Mouse (Mus musculus) embryonic facial prominence, embryonic 11.5 days (tissue): ENCODE results near the gene Grm8. TPM values are rescaled to one million over a fixed set of nuclear protein-coding genes. Genes with fewer than 3 reads are reported as not detected.

Experiments used
- ATAC-seq: fragments of 200-750 bp; cut with Nextera tagmentation; replicated peaks from 2 replicates; pipeline ENCODE4 v1.8.0; 2017; ENCODE audit warnings: low read depth; ENCODE audit not compliant: insufficient number of reproducible peaks, low FRiP score, low TSS enrichment
- DNase-seq: peaks from one replicate; pipeline ENCODE4 v3.0.0-alpha.2; 2015; ENCODE audit warnings: low spot score
- H3K27ac ChIP-seq: fragments of 300-500 bp; sonication (generic); replicated peaks from 2 replicates; pipeline ENCODE4 v1.5.1; 2014; ENCODE audit warnings: mild to moderate bottlenecking, low read depth, low read length, control low read depth
- H3K27me3 ChIP-seq: fragments of 300-500 bp; sonication (generic); 2 replicates; pipeline ENCODE4 v1.6.1; 2014; ENCODE audit warnings: mild to moderate bottlenecking, low read length, moderate library complexity, mixed read lengths; ENCODE audit not compliant: control insufficient read depth, insufficient read depth
- H3K36me3 ChIP-seq: fragments of 300-500 bp; sonication (generic); replicated peaks from 2 replicates; pipeline ENCODE4 v1.6.1; 2014; ENCODE audit warnings: low read depth, mild to moderate bottlenecking, low read length, moderate library complexity, mixed read lengths; ENCODE audit not compliant: control insufficient read depth, insufficient read depth
- H3K4me1 ChIP-seq: fragments of 300-500 bp; sonication (generic); 2 replicates; pipeline ENCODE4 v1.6.1; 2014; ENCODE audit warnings: low read length, mixed read lengths; ENCODE audit not compliant: control insufficient read depth, insufficient read depth
- H3K4me2 ChIP-seq: fragments of 300-500 bp; sonication (generic); 2 replicates; pipeline ENCODE4 v1.6.1; 2014; ENCODE audit warnings: low read depth, mild to moderate bottlenecking, control low read depth, low read length, moderate library complexity
- H3K4me3 ChIP-seq: fragments of 300-500 bp; sonication (generic); 2 replicates; pipeline ENCODE4 v1.5.1; 2014; ENCODE audit warnings: low read depth, low read length, control low read depth
- H3K9ac ChIP-seq: fragments of 300-500 bp; sonication (generic); replicated peaks from 2 replicates; pipeline ENCODE4 v1.6.1; 2014; ENCODE audit warnings: mild to moderate bottlenecking, control low read depth, low read length
- H3K9me3 ChIP-seq: fragments of 300-500 bp; sonication (generic); replicated peaks from 2 replicates; pipeline ENCODE4 v1.6.1; 2016; ENCODE audit warnings: mild to moderate bottlenecking, low read length, inconsistent platforms, mixed read lengths; ENCODE audit not compliant: control insufficient read depth
- WGBS: fragments of 180-500 bp; shearing (Covaris S2); extraction: QIAGEN DNeasy Blood & Tissue Kit; methylation state at CpG from one replicate; pipeline ENCODE4 v1.1.7; 2014; 5-methylcytosine and 5-hydroxymethylcytosine counted together
- polyA plus RNA-seq: library from polyadenylated mRNA; unstranded; fragments of >200 nt; fragmentation: Nextera tagmentation; extraction: Ambion mirVana; gene quantifications from 2 replicates; pipeline ENCODE4 v1.2.1, GENCODE M21; 2014

The Grm8 gene
- polyA plus RNA-seq, 1 experiment from 2014 or later, result 1.2 TPM

DNA sequence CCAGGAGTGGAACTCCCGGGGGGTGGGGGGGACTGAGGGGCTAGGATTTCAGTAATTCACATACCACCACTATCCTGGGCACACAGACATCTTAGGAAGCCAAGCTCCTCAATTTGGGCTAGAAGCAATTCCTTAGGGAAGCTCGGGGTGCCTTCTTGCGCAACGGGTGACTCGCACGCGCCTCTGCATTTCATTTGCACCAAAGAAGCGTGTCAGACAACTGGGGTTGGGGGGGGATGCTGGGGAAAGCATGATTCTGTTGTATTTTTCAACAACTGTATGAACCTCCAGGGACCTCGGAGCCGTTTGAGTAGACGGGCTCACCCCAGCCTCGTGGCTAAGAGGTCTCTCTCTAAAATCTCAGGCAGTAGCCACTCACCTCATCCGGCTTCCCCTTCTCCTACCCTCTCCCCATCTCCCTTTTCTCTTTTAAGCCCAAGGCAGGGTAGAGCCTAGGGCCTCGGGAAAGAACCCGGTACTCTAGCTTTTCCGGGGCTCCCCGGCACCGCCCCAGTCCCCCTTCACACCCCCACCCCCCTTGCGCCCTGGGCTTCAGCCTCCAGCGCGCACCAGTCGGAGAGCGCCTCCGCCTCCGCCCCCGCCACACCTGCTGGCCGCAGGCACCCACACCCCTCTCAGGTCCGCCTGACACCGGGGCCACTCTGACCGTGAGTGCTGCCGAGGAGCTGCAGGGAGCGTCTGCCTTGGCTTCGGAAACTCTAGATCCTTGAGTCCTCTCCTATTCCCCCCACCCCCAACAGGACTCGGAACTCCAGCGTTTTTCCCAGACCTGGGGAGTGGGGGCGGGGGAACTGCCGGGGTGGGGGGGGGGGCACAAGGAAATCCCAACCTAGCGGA, 1.5 kb downstream of the Grm8 start:
- Histone ChIP-seq H3K9me3 (no peaks in the 10 kb centered on the region), H3K9ac (no peak overlapping the region), H3K36me3 (no peaks in the 10 kb centered on the region), H3K4me3 (peak overlapping the region; percentile 50), H3K4me2 (peak overlapping the region; percentile 99), H3K27me3 (peaks cover 27% of the 10 kb centered on the region), H3K4me1 (peaks cover 8% of the 10 kb centered on the region; the same call in 1 of the 2 replicates), H3K27ac (no peak overlapping the region)
- ATAC-seq (no peak), DNase-seq (peak; percentile 11)
- WGBS, result under 1% methylated on average over 38 of the region's 38 CpGs

DNA sequence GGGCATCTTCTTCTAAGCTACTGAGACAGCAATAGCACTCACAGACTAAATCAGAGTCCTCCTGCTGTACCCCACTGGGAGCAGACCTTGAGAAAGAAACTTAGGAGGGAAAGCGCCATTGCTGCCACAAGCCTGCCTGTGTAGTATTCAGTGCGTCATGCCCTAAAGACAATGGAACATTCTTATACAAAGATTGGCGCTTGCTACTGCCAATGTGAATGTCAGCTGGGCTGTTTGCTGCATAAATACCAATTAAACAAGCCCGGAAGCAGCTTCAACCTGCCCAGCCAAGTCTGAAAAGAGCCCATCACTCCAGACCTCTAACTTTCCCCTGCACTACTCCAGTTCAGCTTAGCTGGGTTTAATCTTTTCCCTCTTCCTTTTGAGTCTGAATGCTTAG, 2.9 kb downstream of the Grm8 start:
- Histone ChIP-seq H3K27ac (no peak overlapping the region), H3K9ac (no peak overlapping the region), H3K4me2 (no peak overlapping the region), H3K36me3 (no peaks in the 10 kb centered on the region), H3K27me3 (peaks cover 27% of the 10 kb centered on the region), H3K4me3 (no peak overlapping the region), H3K4me1 (peaks cover 8% of the 10 kb centered on the region; the same call in 1 of the 2 replicates), H3K9me3 (no peaks in the 10 kb centered on the region)
- 7% methylated on average over 4 of the region's 4 CpGs for WGBS
- DNase-seq, result no peak
- no peak for ATAC-seq

DNA sequence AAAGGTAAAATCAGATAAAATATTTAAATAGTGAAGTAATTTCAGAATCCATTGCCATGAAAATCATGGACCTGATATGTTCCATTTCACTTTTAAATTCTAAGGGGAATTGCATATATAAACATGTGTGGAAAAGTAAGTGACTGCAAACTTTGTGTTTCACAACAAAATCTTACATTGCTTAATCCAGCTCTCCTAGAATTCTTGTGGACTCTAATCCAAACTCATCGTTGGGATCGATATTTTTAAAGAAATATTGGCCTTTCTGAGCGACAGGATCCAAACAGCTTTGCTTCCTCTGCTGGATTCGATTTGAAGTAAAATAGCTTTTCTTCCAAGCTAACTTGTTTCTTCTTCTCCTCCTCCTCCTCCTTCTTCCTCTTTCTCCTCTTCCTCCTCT, 6.1 kb downstream of the Grm8 start:
- DNase-seq (no peak), ATAC-seq (no peak)
- H3K4me2 ChIP-seq, result no peak overlapping the region
- H3K4me3 ChIP-seq, result no peak overlapping the region
- 95% methylated on average over 4 of the region's 4 CpGs for WGBS
- H3K4me1 ChIP-seq, result 0 out of 2 replicates have a peak, but pooled peaks cover 3% of the 10 kb centered on the region
- no peaks in the 10 kb centered on the region for H3K36me3 ChIP-seq
- no peaks in the 10 kb centered on the region for H3K9me3 ChIP-seq
- no peak overlapping the region for H3K9ac ChIP-seq
- no peak overlapping the region for H3K27ac ChIP-seq
- H3K27me3 ChIP-seq, result peaks cover 18% of the 10 kb centered on the region

DNA sequence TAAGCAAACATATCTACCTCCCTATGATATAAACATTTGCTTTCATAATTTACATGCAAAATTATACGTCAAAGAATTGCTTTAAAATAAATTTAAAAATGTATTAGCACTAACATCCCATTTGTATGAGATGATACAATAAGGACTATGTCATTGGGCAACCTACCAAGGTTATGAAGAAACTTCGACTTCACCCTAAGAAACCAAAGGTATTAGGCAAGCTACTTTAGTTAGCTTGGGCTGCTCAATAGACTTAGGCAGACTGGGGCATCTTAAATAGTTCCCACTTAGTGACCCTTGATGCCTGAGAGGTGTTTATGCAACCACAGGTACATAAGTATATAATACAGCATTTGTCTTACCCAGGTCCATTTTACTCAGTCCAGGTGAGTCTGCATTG, 19.5 kb downstream of the Grm8 start:
- H3K9ac ChIP-seq, result no peak overlapping the region
- no peak for ATAC-seq
- H3K27me3 ChIP-seq, result no peaks in the 10 kb centered on the region
- no peak overlapping the region for H3K4me2 ChIP-seq
- H3K27ac ChIP-seq, result no peak overlapping the region
- no peaks in the 10 kb centered on the region for H3K4me1 ChIP-seq
- H3K9me3 ChIP-seq, result no peaks in the 10 kb centered on the region
- H3K4me3 ChIP-seq, result no peak overlapping the region
- H3K36me3 ChIP-seq, result no peaks in the 10 kb centered on the region
- 88% methylated on average over 2 of the region's 2 CpGs for whole genome bisulfite sequencing
- DNase-seq, result no peak

DNA sequence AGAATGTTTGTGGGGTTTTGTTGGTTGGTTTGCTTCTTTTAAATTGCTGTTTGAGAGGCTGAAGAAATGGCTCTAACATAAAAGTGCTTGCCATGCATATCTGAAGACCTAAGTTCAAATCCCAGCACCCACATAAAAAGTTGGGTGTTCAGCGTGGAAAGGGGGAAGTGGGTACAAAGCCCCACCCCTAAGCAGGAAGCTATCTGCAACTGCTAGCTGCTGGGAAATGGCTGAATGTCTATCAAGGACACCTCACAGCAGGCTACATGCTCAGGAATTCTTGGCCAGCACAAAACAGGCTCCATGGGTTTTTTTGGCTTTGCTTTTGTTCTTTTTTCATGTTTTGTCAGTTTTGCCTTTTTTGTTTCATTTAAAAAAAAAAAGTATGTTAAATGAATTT, 20.1 kb downstream of the Grm8 start:
- WGBS, result 64% methylated on average over 1 of the region's 1 CpGs
- Histone ChIP-seq H3K4me2 (no peak overlapping the region), H3K36me3 (no peaks in the 10 kb centered on the region), H3K9me3 (no peaks in the 10 kb centered on the region), H3K4me1 (no peaks in the 10 kb centered on the region), H3K27ac (no peak overlapping the region), H3K9ac (no peak overlapping the region), H3K4me3 (no peak overlapping the region), H3K27me3 (no peaks in the 10 kb centered on the region)
- ATAC-seq (no peak), DNase-seq (no peak)

DNA sequence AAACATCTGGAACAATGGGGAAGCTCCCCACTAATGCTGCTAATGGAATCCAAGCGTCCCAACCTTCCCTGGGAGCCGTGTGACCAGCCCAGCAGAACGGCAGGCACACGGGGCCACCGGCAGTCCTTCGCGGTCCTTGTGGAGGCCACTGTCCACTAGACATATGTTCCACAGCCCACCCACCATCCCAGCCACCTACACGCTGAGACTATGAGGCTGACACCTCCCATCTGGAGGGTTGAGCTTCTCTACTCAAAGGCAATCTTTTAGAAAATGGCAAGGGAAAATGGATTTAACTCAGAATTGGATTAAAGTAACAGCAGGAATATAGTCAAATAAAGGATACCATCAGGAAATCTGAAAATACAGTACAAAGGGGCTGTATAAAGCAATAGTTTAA, 23.4 kb downstream of the Grm8 start:
- H3K9ac ChIP-seq, result no peak overlapping the region
- H3K4me1 ChIP-seq, result no peaks in the 10 kb centered on the region
- DNase-seq (no peak), ATAC-seq (no peak)
- no peaks in the 10 kb centered on the region for H3K27me3 ChIP-seq
- no peak overlapping the region for H3K27ac ChIP-seq
- no peak overlapping the region for H3K4me2 ChIP-seq
- 87% methylated on average over 8 of the region's 8 CpGs for WGBS
- no peaks in the 10 kb centered on the region for H3K9me3 ChIP-seq
- H3K36me3 ChIP-seq, result no peaks in the 10 kb centered on the region
- H3K4me3 ChIP-seq, result no peak overlapping the region

DNA sequence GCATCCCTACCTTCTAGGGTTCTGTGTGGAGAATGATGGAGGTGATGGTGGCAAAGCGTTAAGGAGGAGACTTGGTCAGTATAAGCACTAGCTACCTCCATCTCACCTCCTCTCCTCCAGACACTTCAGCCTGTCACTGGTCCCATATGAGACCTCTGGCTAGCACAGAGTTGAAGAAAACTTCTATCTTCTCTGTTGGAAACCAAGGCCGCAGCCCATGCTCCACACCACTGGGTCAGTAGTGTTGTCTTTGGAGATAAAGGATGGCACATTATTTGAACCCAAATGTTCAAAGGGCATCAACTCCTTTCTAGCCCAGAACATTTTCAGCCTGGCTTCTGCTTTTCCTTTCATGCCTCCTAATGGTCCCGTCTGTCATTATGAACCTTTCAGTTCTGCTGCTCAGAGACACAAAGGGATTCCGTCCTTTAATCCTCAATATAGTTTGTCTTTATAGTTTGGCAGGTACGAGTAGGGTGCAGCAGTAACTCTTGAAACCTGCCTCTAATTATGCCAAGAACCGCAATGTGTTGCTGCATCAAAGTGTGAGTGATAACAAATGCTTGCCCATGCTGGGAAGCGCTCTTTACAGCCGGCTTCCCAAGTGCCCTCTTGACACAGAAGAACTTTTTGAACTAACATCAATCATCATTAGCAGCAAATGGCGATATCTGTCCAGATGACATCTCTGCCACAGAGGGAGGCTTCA, 32.2 kb downstream of the Grm8 start:
- DNase-seq (no peak), ATAC-seq (no peak)
- H3K4me2 ChIP-seq, result no peak overlapping the region
- H3K27ac ChIP-seq, result no peak overlapping the region
- H3K36me3 ChIP-seq, result no peaks in the 10 kb centered on the region
- H3K27me3 ChIP-seq, result no peaks in the 10 kb centered on the region
- H3K4me3 ChIP-seq, result no peak overlapping the region
- H3K9me3 ChIP-seq, result no peaks in the 10 kb centered on the region
- WGBS, result 67% methylated on average over 9 of the region's 9 CpGs
- H3K9ac ChIP-seq, result no peak overlapping the region
- H3K4me1 ChIP-seq, result no peaks in the 10 kb centered on the region

DNA sequence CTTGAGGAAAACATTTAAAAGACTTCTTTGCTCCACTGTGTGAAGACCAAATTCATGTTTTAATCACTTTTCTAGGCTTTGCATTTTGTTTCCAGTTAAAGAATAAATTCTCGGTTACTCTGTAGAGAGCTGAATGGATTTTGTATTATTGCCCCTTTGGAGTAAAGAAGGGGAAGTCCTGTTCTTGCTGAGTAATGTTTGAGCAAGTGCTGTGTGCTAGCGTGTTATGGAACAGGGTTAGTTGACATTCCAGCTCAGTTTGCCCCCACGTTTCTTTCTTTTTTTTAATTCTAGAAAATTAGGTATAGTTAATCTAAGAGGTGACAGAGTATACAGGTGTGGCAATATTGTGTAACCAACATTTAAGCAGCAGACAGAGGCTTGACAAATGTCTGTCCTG, 35.0 kb downstream of the Grm8 start:
- Histone ChIP-seq H3K9ac (no peak overlapping the region), H3K9me3 (no peaks in the 10 kb centered on the region), H3K27ac (no peak overlapping the region), H3K36me3 (no peaks in the 10 kb centered on the region), H3K27me3 (no peaks in the 10 kb centered on the region), H3K4me2 (no peak overlapping the region), H3K4me1 (no peaks in the 10 kb centered on the region), H3K4me3 (no peak overlapping the region)
- DNase-seq (no peak), ATAC-seq (no peak)
- 90% methylated on average over 3 of the region's 3 CpGs for WGBS
